Mouse (Mus musculus) layer of hippocampus, postnatal 14 days (tissue): ENCODE measurements around the gene Hhex. TPM values are rescaled to one million over a fixed set of nuclear protein-coding genes. Genes with fewer than 3 reads are reported as not detected.

ENCODE experiments used
- DNase-seq, 2 experiments: peaks; one replicate each; pipeline ENCODE4 v3.0.0; 2021 to 2022; ENCODE audit warnings: low spot score in 2 of 2, mixed read lengths in 1 of 2
- total RNA-seq, 2 experiments: library from RNA; stranded (reverse); gene quantifications; 2 replicates each; pipeline ENCODE4 v1.2.3; 2021

The Hhex gene
- total RNA-seq, 2 experiments from 2014 or later = 2.6 to 3.6 TPM

GRCm38 (mm10) chr19:37448212-37448611 is 13.6 kb downstream of the Hhex start:
- no peak for DNase-seq

- no peak for DNase-seq
Measured at GRCm38 (mm10) chr19:37449246-37449645, 14.6 kb downstream of the Hhex start.

GRCm38 (mm10) chr19:37455528-37455927 is 20.9 kb downstream of the Hhex start:
- DNase-seq = no peak

- DNase-seq = no peak
Measured at GRCm38 (mm10) chr19:37455961-37456360, 21.4 kb downstream of the Hhex start.

- no peak for DNase-seq
Measured at GRCm38 (mm10) chr19:37458013-37458412, 23.4 kb downstream of the Hhex start.

GRCm38 (mm10) chr19:37466403-37466802 is 31.8 kb downstream of the Hhex start:
- DNase-seq = no peak

- DNase-seq = no peak
Measured at GRCm38 (mm10) chr19:37466978-37467377, 32.4 kb downstream of the Hhex start.

GRCm38 (mm10) chr19:37468841-37469566 is 34.4 kb downstream of the Hhex start:
- no peak for DNase-seq

- no peak for DNase-seq
Measured at GRCm38 (mm10) chr19:37471680-37472079, 37.1 kb downstream of the Hhex start.

- DNase-seq = no peak
Measured at GRCm38 (mm10) chr19:37472589-37472988, 38.0 kb downstream of the Hhex start.

- no peak for DNase-seq
Measured at GRCm38 (mm10) chr19:37481704-37482103, 47.1 kb downstream of the Hhex start.

GRCm38 (mm10) chr19:37482556-37483187 is 48.1 kb downstream of the Hhex start:
- DNase-seq = no peak

- DNase-seq = no peak
Measured at GRCm38 (mm10) chr19:37484787-37485186, 50.2 kb downstream of the Hhex start.

GRCm38 (mm10) chr19:37486801-37487200 is 52.2 kb downstream of the Hhex start:
- no peak for DNase-seq

GRCm38 (mm10) chr19:37487811-37488475 is 53.3 kb downstream of the Hhex start:
- no peak for DNase-seq

GRCm38 (mm10) chr19:37488608-37489262 is 54.1 kb downstream of the Hhex start:
- DNase-seq = no peak

Other genes with a start within 250 kb of the Hhex start
- 10 to 100 TPM; 83.5 to 84.0 TPM for gene March5, start 227.3 kb upstream of the Hhex start, total RNA-seq
- 10 to 100 TPM; 59.6 to 61.8 TPM for gene Cpeb3, start 226.2 kb upstream of the Hhex start, total RNA-seq
- 10 to 100 TPM; 46.1 to 46.4 TPM for gene Ide, start 97.0 kb upstream of the Hhex start, total RNA-seq
- gene Kif11, start 58.4 kb upstream of the Hhex start, total RNA-seq = 1 to 10 TPM; 2.4 to 3.1 TPM
- 10 to 100 TPM; 50.1 to 52.5 TPM for gene Exoc6, start 115.6 kb downstream of the Hhex start, total RNA-seq